Comparison of ENCODE assay signal across 8 mouse cellular contexts in genomic region chr10:80936135-80936809, GRCm38 (mm10). TPM values are rescaled to one million over a fixed set of nuclear protein-coding genes. Genes with fewer than 3 reads are reported as not detected.
A peak's percentile ranks its signal among the peaks of the same experiment; 100 is the strongest.
DNase-seq lines count a peak whose midpoint lies in the region; TF ChIP-seq lines count a peak whose summit lies in the region.

No protein-coding gene starts in this region.

- no peaks in the 10 kb centered on the region for H3K79me2 ChIP-seq in heart, adult 2 months (replicated peaks; ENCODE audit: control insufficient read depth, insufficient read depth, low read length)

- no peaks in the 10 kb centered on the region for H3K36me3 ChIP-seq in heart, adult 2 months (ENCODE audit: control insufficient read depth, insufficient read depth, low read length)
- no peaks in the 10 kb centered on the region for H3K36me3 ChIP-seq in kidney, adult 2 months (ENCODE audit: control insufficient read depth, insufficient read depth, low read length)

- H3K9ac ChIP-seq in heart, adult 2 months (ENCODE audit: low read depth, low read length), result peak overlapping the region; percentile 59

- TF ChIP-seq EP300 in heart, adult 2 months (IDR thresholded peaks at IDR 0.05; ENCODE audit: insufficient read depth, low read depth, low read length), result no peak

- intact Hi-C loops in heart, adult 2 months (cut with DNase I), result no loop called here

- peaks cover 32% of the 10 kb centered on the region for H3K4me1 ChIP-seq in heart, adult 2 months (ENCODE audit: control insufficient read depth, insufficient read depth, low read length)
- peaks cover 20% of the 10 kb centered on the region for H3K4me1 ChIP-seq in kidney, adult 2 months (ENCODE audit: control insufficient read depth, insufficient read depth, low read length)
- H3K4me1 ChIP-seq in lung, adult 2 months (ENCODE audit: control insufficient read depth, insufficient read depth, low read length), result peaks cover 64% of the 10 kb centered on the region

- H3K4me3 ChIP-seq in heart, adult 2 months, result peak overlapping the region; percentile 51
- no peak overlapping the region for H3K4me3 ChIP-seq in kidney, adult 2 months (ENCODE audit: insufficient read depth, low read depth, low read length)
- peak overlapping the region; percentile 35 for H3K4me3 ChIP-seq in lung, adult 2 months (replicated peaks; ENCODE audit: extremely low read depth, low read depth, low read length)

- no peak for TF ChIP-seq POLR2A in heart, adult 2 months (IDR thresholded peaks at IDR 0.05; ENCODE audit: insufficient read depth, low read depth, low read length)
- no peak for TF ChIP-seq POLR2A in kidney, adult 2 months (IDR thresholded peaks at IDR 0.05; ENCODE audit: low read depth, low read length)
- TF ChIP-seq POLR2A in lung, adult 2 months (IDR thresholded peaks at IDR 0.05; ENCODE audit: borderline replicate concordance, extremely low read depth, low read depth, low read length), result no peak

- 3% methylated on average over 37 of the region's 37 CpGs for WGBS in heart, adult 2 months
- WGBS in kidney, adult 2 months, result 4% methylated on average over 37 of the region's 37 CpGs
- 3% methylated on average over 37 of the region's 37 CpGs for WGBS in lung, adult 2 months

- no peak for TF ChIP-seq CTCF in heart, adult 2 months (IDR thresholded peaks at IDR 0.05)
- no peak for TF ChIP-seq CTCF in kidney, adult 2 months (conservative IDR thresholded peaks at IDR 0.05; ENCODE audit: insufficient read depth, insufficient read length, low read depth, low read length)
- TF ChIP-seq CTCF in lung, adult 2 months (IDR thresholded peaks at IDR 0.05; ENCODE audit: insufficient read depth, low read length), result no peak

- peak; percentile 54 to 65 for DNase-seq in layer of hippocampus, postnatal 14 days (ENCODE audit: low spot score in 2 of 2)
- no peak for DNase-seq in layer of hippocampus, adult 8-10 months (ENCODE audit: low spot score in 2 of 2)
- peak; percentile 85 to 90 for DNase-seq in cerebellum, postnatal 10 days
- DNase-seq in heart, adult 2 months, result peak; percentile 82 to 85
- DNase-seq in kidney, adult 2 months, result peak; percentile 84
- DNase-seq in lung, adult 2 months, result peak; percentile 73
- DNase-seq in ovary, postnatal 36 days (ENCODE audit: low spot score), result peak; percentile 82
- DNase-seq in spleen, adult 18-20 months, result no peak

- no peaks in the 10 kb centered on the region for H3K27me3 ChIP-seq in heart, adult 2 months (ENCODE audit: control insufficient read depth, insufficient read depth, low read length)
- H3K27me3 ChIP-seq in kidney, adult 2 months (replicated peaks; ENCODE audit: control insufficient read depth, insufficient read depth, low read length), result no peaks in the 10 kb centered on the region

- peak overlapping the region; percentile 65 for H3K27ac ChIP-seq in heart, adult 2 months
- no peak overlapping the region for H3K27ac ChIP-seq in kidney, adult 2 months (ENCODE audit: insufficient read depth, low read depth, low read length)

RNA-seq across cellular contexts. Expression of gene Gadd45b, which starts 6.4 kb away (rescaled TPM):
- 10 to 100 TPM; 14.0 to 17.6 TPM for total RNA-seq in layer of hippocampus, postnatal 14 days (2021)
- 10 to 100 TPM; 17.4 to 22.9 (median 20.2) TPM for total RNA-seq in layer of hippocampus, adult 8-10 months (2022)
- 10 to 100 TPM; 10.9 to 13.9 TPM for total RNA-seq in heart, adult 2 months (2021)
- polyA plus RNA-seq in heart, adult 2 months (2012; rRNA removed), result 10.0 and 10.1 TPM in 2 replicates
- polyA plus RNA-seq in kidney, adult 2 months (2012; rRNA removed), result 10.1 and 11.3 TPM in 2 replicates
- polyA plus RNA-seq in lung, adult 2 months (2012; rRNA removed), result 103 and 120 TPM in 2 replicates

RNA-seq across cellular contexts. Expression of gene Lmnb2, which starts 18.2 kb away (rescaled TPM):
- total RNA-seq in layer of hippocampus, postnatal 14 days (2021), result 10 to 100 TPM; 18.2 to 21.5 TPM
- total RNA-seq in layer of hippocampus, adult 8-10 months (2022), result 10 to 100 TPM; 17.2 to 22.9 (median 19.9) TPM
- total RNA-seq in heart, adult 2 months (2021), result 1 to 10 TPM; 3.6 to 5.4 TPM
- polyA plus RNA-seq in heart, adult 2 months (2012; rRNA removed), result 5.4 and 7.4 TPM in 2 replicates
- 8.5 and 10.1 TPM in 2 replicates for polyA plus RNA-seq in kidney, adult 2 months (2012; rRNA removed)
- polyA plus RNA-seq in lung, adult 2 months (2012; rRNA removed), result 9.4 and 11.3 TPM in 2 replicates

RNA-seq across cellular contexts. Expression of gene Timm13, which starts 35.5 kb away (rescaled TPM):
- total RNA-seq in layer of hippocampus, postnatal 14 days (2021), result 100 to 1,000 TPM; 161 to 172 TPM
- total RNA-seq in layer of hippocampus, adult 8-10 months (2022), result 100 to 1,000 TPM; 112 to 139 (median 124) TPM
- total RNA-seq in heart, adult 2 months (2021), result 100 to 1,000 TPM; 126 to 133 TPM
- polyA plus RNA-seq in heart, adult 2 months (2012; rRNA removed), result 151 and 188 TPM in 2 replicates
- 375 and 474 TPM in 2 replicates for polyA plus RNA-seq in kidney, adult 2 months (2012; rRNA removed)
- 157 and 196 TPM in 2 replicates for polyA plus RNA-seq in lung, adult 2 months (2012; rRNA removed)

Comparison
In these comparisons a context has a peak if more than half of its experiments do, and no peak if none do; other contexts are left out.
1. DNase-seq: peak in layer of hippocampus, postnatal 14 days (2 of 2), cerebellum, postnatal 10 days (2 of 2), heart, adult 2 months (2 of 2), kidney, adult 2 months (single experiment), lung, adult 2 months (single experiment) and ovary, postnatal 36 days (single experiment); none in layer of hippocampus, adult 8-10 months (0 of 2) and spleen, adult 18-20 months (0 of 2).